Mouse (Mus musculus): ENCODE data around the gene Metap1d. TPM values are rescaled to one million over a fixed set of nuclear protein-coding genes. Genes with fewer than 3 reads are reported as not detected.

Gene Metap1d
- polyA plus RNA-seq, 1 experiment, result 5.7 TPM

GRCm38 (mm10) chr2:71473830-71474229, 20.8 kb downstream of the Metap1d start:
- Histone ChIP-seq H3K27me3 (ENCODE audit: control insufficient read depth, insufficient read depth, low read length) (no peaks in the 10 kb centered on the region), H3K27ac (ENCODE audit: insufficient read depth, low read depth, low read length) (no peak overlapping the region), H3K4me3 (ENCODE audit: low read depth, low read length) (no peak overlapping the region), H3K4me1 (ENCODE audit: control insufficient read depth, insufficient read depth, insufficient read length, low read length) (no peaks in the 10 kb centered on the region), H3K36me3 (ENCODE audit: control insufficient read depth, insufficient read depth, low read length) (no peaks in the 10 kb centered on the region)
- TF ChIP-seq POLR2A (IDR thresholded peaks at IDR 0.05; ENCODE audit: low read depth, low read length), result no peak
- TF ChIP-seq CTCF (IDR thresholded peaks at IDR 0.05; ENCODE audit: extremely low read depth, insufficient read length, insufficient replicate concordance, low read depth, low read length), result no peak
- 77% methylated on average over 7 of the region's 7 CpGs for WGBS

- H3K4me3 ChIP-seq (ENCODE audit: low read depth, low read length), result no peak overlapping the region
- H3K27me3 ChIP-seq (ENCODE audit: control insufficient read depth, insufficient read depth, low read length), result no peaks in the 10 kb centered on the region
- no peaks in the 10 kb centered on the region for H3K36me3 ChIP-seq (ENCODE audit: control insufficient read depth, insufficient read depth, low read length)
- H3K27ac ChIP-seq (ENCODE audit: insufficient read depth, low read depth, low read length), result no peak overlapping the region
- WGBS, result 73% methylated on average over 7 of the region's 7 CpGs
- H3K4me1 ChIP-seq (ENCODE audit: control insufficient read depth, insufficient read depth, insufficient read length, low read length), result no peaks in the 10 kb centered on the region
- TF ChIP-seq POLR2A (IDR thresholded peaks at IDR 0.05; ENCODE audit: low read depth, low read length), result no peak
- no peak for TF ChIP-seq CTCF (IDR thresholded peaks at IDR 0.05; ENCODE audit: extremely low read depth, insufficient read length, insufficient replicate concordance, low read depth, low read length)
Measured at GRCm38 (mm10) chr2:71474345-71474744, 21.3 kb downstream of the Metap1d start.

DNA sequence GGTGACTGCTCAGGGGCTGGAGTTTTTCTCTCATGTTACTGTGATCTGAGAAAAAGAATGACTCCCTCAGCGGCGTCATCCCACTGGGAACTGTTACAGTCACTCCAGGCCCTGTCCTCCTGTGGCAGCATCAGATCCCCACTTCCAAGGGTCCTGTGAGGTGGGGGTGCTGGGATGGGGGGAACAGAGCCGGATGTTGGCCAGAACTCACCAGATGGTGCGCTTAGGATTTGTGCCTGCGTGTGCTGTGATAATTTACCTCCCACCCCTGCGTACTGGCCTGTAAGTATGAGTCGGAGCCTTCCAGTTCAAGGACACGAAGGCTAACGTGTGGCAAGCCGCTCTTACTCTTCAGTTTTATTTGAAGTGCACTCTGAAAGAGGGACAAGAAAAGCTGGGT, 22.2 kb downstream of the Metap1d start:
- Histone ChIP-seq H3K27me3 (ENCODE audit: control insufficient read depth, insufficient read depth, low read length) (no peaks in the 10 kb centered on the region), H3K4me1 (ENCODE audit: control insufficient read depth, insufficient read depth, insufficient read length, low read length) (no peaks in the 10 kb centered on the region), H3K4me3 (ENCODE audit: low read depth, low read length) (no peak overlapping the region), H3K36me3 (ENCODE audit: control insufficient read depth, insufficient read depth, low read length) (no peaks in the 10 kb centered on the region), H3K27ac (ENCODE audit: insufficient read depth, low read depth, low read length) (no peak overlapping the region)
- no peak for TF ChIP-seq POLR2A (IDR thresholded peaks at IDR 0.05; ENCODE audit: low read depth, low read length)
- no peak for TF ChIP-seq CTCF (IDR thresholded peaks at IDR 0.05; ENCODE audit: extremely low read depth, insufficient read length, insufficient replicate concordance, low read depth, low read length)
- WGBS, result 90% methylated on average over 10 of the region's 10 CpGs

GRCm38 (mm10) chr2:71475760-71476159, 22.7 kb downstream of the Metap1d start:
- 94% methylated on average over 4 of the region's 4 CpGs for WGBS
- H3K4me1 ChIP-seq (ENCODE audit: control insufficient read depth, insufficient read depth, insufficient read length, low read length), result no peaks in the 10 kb centered on the region
- no peaks in the 10 kb centered on the region for H3K27me3 ChIP-seq (ENCODE audit: control insufficient read depth, insufficient read depth, low read length)
- H3K36me3 ChIP-seq (ENCODE audit: control insufficient read depth, insufficient read depth, low read length), result no peaks in the 10 kb centered on the region
- TF ChIP-seq CTCF (IDR thresholded peaks at IDR 0.05; ENCODE audit: extremely low read depth, insufficient read length, insufficient replicate concordance, low read depth, low read length) (no peak), POLR2A (IDR thresholded peaks at IDR 0.05; ENCODE audit: low read depth, low read length) (no peak)
- no peak overlapping the region for H3K4me3 ChIP-seq (ENCODE audit: low read depth, low read length)
- H3K27ac ChIP-seq (ENCODE audit: insufficient read depth, low read depth, low read length), result no peak overlapping the region

DNA sequence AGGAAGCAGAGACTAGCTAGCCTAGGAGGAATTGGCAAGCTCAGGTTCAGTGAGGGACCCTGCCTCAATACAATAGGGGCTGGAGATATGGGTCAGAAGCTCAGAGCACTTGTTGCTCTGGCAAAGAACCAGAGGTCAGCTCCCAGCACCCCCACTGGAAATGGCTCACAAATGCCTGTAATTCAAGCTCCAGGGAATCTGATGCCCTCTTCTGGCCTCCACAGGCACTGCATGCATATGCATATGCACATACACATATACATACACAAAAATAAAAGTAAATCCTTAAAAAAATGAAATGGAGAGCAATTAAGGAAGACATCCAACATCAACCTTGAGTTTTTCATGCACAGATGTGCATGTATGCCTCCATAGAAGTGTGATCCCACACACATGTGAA, 24.7 kb downstream of the Metap1d start:
- no peaks in the 10 kb centered on the region for H3K36me3 ChIP-seq (ENCODE audit: control insufficient read depth, insufficient read depth, low read length)
- H3K27ac ChIP-seq (ENCODE audit: insufficient read depth, low read depth, low read length), result no peak overlapping the region
- H3K27me3 ChIP-seq (ENCODE audit: control insufficient read depth, insufficient read depth, low read length), result no peaks in the 10 kb centered on the region
- no peaks in the 10 kb centered on the region for H3K4me1 ChIP-seq (ENCODE audit: control insufficient read depth, insufficient read depth, insufficient read length, low read length)
- TF ChIP-seq CTCF (IDR thresholded peaks at IDR 0.05; ENCODE audit: extremely low read depth, insufficient read length, insufficient replicate concordance, low read depth, low read length) (no peak), POLR2A (IDR thresholded peaks at IDR 0.05; ENCODE audit: low read depth, low read length) (no peak)
- no peak overlapping the region for H3K4me3 ChIP-seq (ENCODE audit: low read depth, low read length)

DNA sequence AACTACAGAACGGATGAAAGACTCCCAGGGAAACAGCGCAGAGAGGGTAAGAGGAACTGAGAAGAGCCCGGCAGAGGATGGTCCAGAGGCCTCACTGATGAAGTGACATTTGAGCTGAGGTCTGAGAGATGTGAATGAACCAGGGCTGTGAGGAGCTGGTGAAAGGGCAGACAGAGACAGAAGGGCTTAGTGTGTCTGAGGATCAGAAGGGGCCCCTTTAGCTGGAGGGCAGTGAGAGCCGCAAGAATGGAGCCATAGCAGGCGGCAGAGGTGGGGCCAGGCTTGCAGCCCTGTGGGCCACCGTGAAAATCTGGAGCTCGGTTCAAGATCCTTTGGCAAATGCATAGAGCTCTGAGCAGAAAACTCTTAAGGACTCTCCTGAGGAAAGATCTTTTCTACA, 26.8 kb downstream of the Metap1d start:
- Histone ChIP-seq H3K4me3 (ENCODE audit: low read depth, low read length) (no peak overlapping the region), H3K36me3 (ENCODE audit: control insufficient read depth, insufficient read depth, low read length) (no peaks in the 10 kb centered on the region), H3K27ac (ENCODE audit: insufficient read depth, low read depth, low read length) (no peak overlapping the region), H3K27me3 (ENCODE audit: control insufficient read depth, insufficient read depth, low read length) (no peaks in the 10 kb centered on the region), H3K4me1 (ENCODE audit: control insufficient read depth, insufficient read depth, insufficient read length, low read length) (no peaks in the 10 kb centered on the region)
- TF ChIP-seq POLR2A (IDR thresholded peaks at IDR 0.05; ENCODE audit: low read depth, low read length), result no peak
- no peak for TF ChIP-seq CTCF (IDR thresholded peaks at IDR 0.05; ENCODE audit: extremely low read depth, insufficient read length, insufficient replicate concordance, low read depth, low read length)
- WGBS, result 80% methylated on average over 7 of the region's 7 CpGs

- Histone ChIP-seq H3K27ac (ENCODE audit: insufficient read depth, low read depth, low read length) (no peak overlapping the region), H3K4me1 (ENCODE audit: control insufficient read depth, insufficient read depth, insufficient read length, low read length) (no peaks in the 10 kb centered on the region), H3K4me3 (ENCODE audit: low read depth, low read length) (no peak overlapping the region), H3K36me3 (ENCODE audit: control insufficient read depth, insufficient read depth, low read length) (no peaks in the 10 kb centered on the region), H3K27me3 (ENCODE audit: control insufficient read depth, insufficient read depth, low read length) (no peaks in the 10 kb centered on the region)
- TF ChIP-seq CTCF (IDR thresholded peaks at IDR 0.05; ENCODE audit: extremely low read depth, insufficient read length, insufficient replicate concordance, low read depth, low read length) (no peak), POLR2A (IDR thresholded peaks at IDR 0.05; ENCODE audit: low read depth, low read length) (no peak)
- 77% methylated on average over 6 of the region's 6 CpGs for WGBS
Measured at GRCm38 (mm10) chr2:71481825-71482224, 28.7 kb downstream of the Metap1d start.
